ENCODE assay signal across 18 mouse cellular contexts in genomic region chr5:37248870-37249269, GRCm38 (mm10). TPM values are rescaled to one million over a fixed set of nuclear protein-coding genes. Genes with fewer than 3 reads are reported as not detected.
DNase-seq lines count a peak whose midpoint lies in the region; ATAC-seq lines count a peak whose summit lies in the region.
"Had no signal": no experiment of that assay in that cellular context is flagged by ENCODE, and none has a peak within 500 bp of the region (broad histone marks: within the 10 kb centered on the region; RNA-seq: fewer than 3 reads in every experiment).

No protein-coding gene starts in this region.

- H3K9me3 ChIP-seq in forebrain, embryonic 13.5 days (replicated peaks): no peaks in the 10 kb centered on the region
- H3K9me3 ChIP-seq in forebrain, embryonic 11.5 days (ENCODE audit: control insufficient read depth, low read length): no peaks in the 10 kb centered on the region
- no peaks in the 10 kb centered on the region for H3K9me3 ChIP-seq in hindbrain, embryonic 12.5 days (replicated peaks)
- H3K9me3 ChIP-seq in midbrain, embryonic 12.5 days: 0 out of 2 replicates have a peak, but pooled peaks cover 3% of the 10 kb centered on the region
- no peaks in the 10 kb centered on the region for H3K9me3 ChIP-seq in neural tube, embryonic 14.5 days (ENCODE audit: control insufficient read depth, low read length)
- no peaks in the 10 kb centered on the region for H3K9me3 ChIP-seq in liver, embryonic 11.5 days (ENCODE audit: control insufficient read depth, low read length)
- H3K9me3 ChIP-seq: embryonic facial prominence, embryonic 15.5 days; kidney, embryonic 15.5 days had no signal

- H3K4me3 ChIP-seq in forebrain, embryonic 13.5 days: peak overlapping the region; percentile 78
- no peak overlapping the region for H3K4me3 ChIP-seq in forebrain, embryonic 11.5 days (ENCODE audit: low read depth, low read length)
- H3K4me3 ChIP-seq in hindbrain, embryonic 12.5 days: peak overlapping the region; percentile 74
- peak overlapping the region; percentile 82 for H3K4me3 ChIP-seq in midbrain, embryonic 12.5 days
- peak overlapping the region; percentile 81; the same call in 1 of the 2 replicates for H3K4me3 ChIP-seq in neural tube, embryonic 14.5 days (ENCODE audit: low read depth, low read length)
- no peak overlapping the region for H3K4me3 ChIP-seq in liver, embryonic 11.5 days (ENCODE audit: low read depth, low read length)
- H3K4me3 ChIP-seq: embryonic facial prominence, embryonic 15.5 days; kidney, embryonic 15.5 days had no signal

- ATAC-seq in forebrain, embryonic 13.5 days: no peak
- ATAC-seq in forebrain, embryonic 11.5 days (replicated peaks; ENCODE audit: low FRiP score): no peak
- ATAC-seq in hindbrain, embryonic 12.5 days (ENCODE audit: low FRiP score): no peak
- no peak for ATAC-seq in midbrain, embryonic 12.5 days (ENCODE audit: low FRiP score, low read depth)
- no peak for ATAC-seq in neural tube, embryonic 14.5 days (ENCODE audit: low read depth)
- ATAC-seq in liver, embryonic 11.5 days (replicated peaks; ENCODE audit: low FRiP score): no peak
- ATAC-seq: Patski had no signal

- H3K4me1 ChIP-seq in forebrain, embryonic 13.5 days: peaks cover 73% of the 10 kb centered on the region
- H3K4me1 ChIP-seq in forebrain, embryonic 11.5 days (replicated peaks; ENCODE audit: control insufficient read depth, insufficient read depth, low read length): peaks cover 16% of the 10 kb centered on the region
- H3K4me1 ChIP-seq in hindbrain, embryonic 12.5 days: peaks cover 62% of the 10 kb centered on the region
- H3K4me1 ChIP-seq in midbrain, embryonic 12.5 days: peaks cover 56% of the 10 kb centered on the region
- H3K4me1 ChIP-seq in neural tube, embryonic 14.5 days (ENCODE audit: control insufficient read depth, insufficient read depth, low read length): peaks cover 35% of the 10 kb centered on the region
- no peaks in the 10 kb centered on the region; the same call in 1 of the 2 replicates for H3K4me1 ChIP-seq in liver, embryonic 11.5 days (replicated peaks; ENCODE audit: control insufficient read depth, insufficient read depth, low read length)

- peaks cover 10% of the 10 kb centered on the region for H3K27me3 ChIP-seq in forebrain, embryonic 13.5 days
- peaks cover 13% of the 10 kb centered on the region for H3K27me3 ChIP-seq in forebrain, embryonic 11.5 days (ENCODE audit: control insufficient read depth, insufficient read depth, low read length)
- peaks cover 19% of the 10 kb centered on the region for H3K27me3 ChIP-seq in hindbrain, embryonic 12.5 days
- H3K27me3 ChIP-seq in midbrain, embryonic 12.5 days: peaks cover 13% of the 10 kb centered on the region
- H3K27me3 ChIP-seq in neural tube, embryonic 14.5 days (ENCODE audit: control insufficient read depth, insufficient read depth, low read length): no peaks in the 10 kb centered on the region
- H3K27me3 ChIP-seq in liver, embryonic 11.5 days (replicated peaks; ENCODE audit: control insufficient read depth, insufficient read depth, low read length): peaks cover 40% of the 10 kb centered on the region

- peak overlapping the region; percentile 37; the same call in 1 of the 2 replicates for H3K9ac ChIP-seq in forebrain, embryonic 13.5 days
- H3K9ac ChIP-seq in forebrain, embryonic 11.5 days (ENCODE audit: low read length): no peak overlapping the region
- peak overlapping the region; percentile 58 for H3K9ac ChIP-seq in hindbrain, embryonic 12.5 days
- H3K9ac ChIP-seq in midbrain, embryonic 12.5 days (replicated peaks): peak overlapping the region; percentile 31; the same call in 1 of the 2 replicates
- peak overlapping the region; percentile 1; the same call in 1 of the 2 replicates for H3K9ac ChIP-seq in neural tube, embryonic 14.5 days (replicated peaks; ENCODE audit: low read depth, low read length)
- no peak overlapping the region for H3K9ac ChIP-seq in liver, embryonic 11.5 days (ENCODE audit: low read depth, low read length)
- H3K9ac ChIP-seq: embryonic facial prominence, embryonic 15.5 days; kidney, embryonic 15.5 days had no signal

- H3K36me3 ChIP-seq in forebrain, embryonic 13.5 days (ENCODE audit: poor library complexity, severe bottlenecking): peaks cover 14% of the 10 kb centered on the region; the same call in 1 of the 2 replicates
- no peaks in the 10 kb centered on the region; the same call in 1 of the 2 replicates for H3K36me3 ChIP-seq in forebrain, embryonic 11.5 days (ENCODE audit: control insufficient read depth, insufficient read depth, low read length)
- H3K36me3 ChIP-seq in hindbrain, embryonic 12.5 days: peaks cover 10% of the 10 kb centered on the region; the same call in 1 of the 2 replicates
- H3K36me3 ChIP-seq in midbrain, embryonic 12.5 days: peaks cover 6% of the 10 kb centered on the region; the same call in 1 of the 2 replicates
- no peaks in the 10 kb centered on the region for H3K36me3 ChIP-seq in neural tube, embryonic 14.5 days (ENCODE audit: control insufficient read depth, insufficient read depth, low read length)
- no peaks in the 10 kb centered on the region for H3K36me3 ChIP-seq in liver, embryonic 11.5 days (ENCODE audit: control insufficient read depth, insufficient read depth, low read length)
- H3K36me3 ChIP-seq: embryonic facial prominence, embryonic 15.5 days; kidney, embryonic 15.5 days had no signal

- 72% methylated on average over 3 of the region's 3 CpGs for WGBS in forebrain, embryonic 13.5 days
- whole genome bisulfite sequencing in forebrain, embryonic 11.5 days: 79% methylated on average over 3 of the region's 3 CpGs
- 67% methylated on average over 3 of the region's 3 CpGs for WGBS in hindbrain, embryonic 12.5 days
- WGBS in midbrain, embryonic 12.5 days: 71% methylated on average over 3 of the region's 3 CpGs
- 58% methylated on average over 3 of the region's 3 CpGs for WGBS in neural tube, embryonic 14.5 days
- 82% methylated on average over 3 of the region's 3 CpGs for WGBS in liver, embryonic 11.5 days

- DNase-seq in forebrain, embryonic 11.5 days (ENCODE audit: low spot score): no peak
- DNase-seq in frontal cortex, postnatal 14 days (ENCODE audit: low spot score in 2 of 2): no peak
- DNase-seq in liver, embryonic 11.5 days (ENCODE audit: low spot score): no peak
- DNase-seq in embryo, embryonic 10.5 days (ENCODE audit: low spot score): no peak
- DNase-seq: cerebellum, adult 9-10 months; gastrocnemius, postnatal 36 days; heart, postnatal 14 days; liver; lung, adult 18-20 months; thymus, adult 2 months had no signal

- peak overlapping the region; percentile 82 for H3K4me2 ChIP-seq in forebrain, embryonic 13.5 days
- no peak overlapping the region for H3K4me2 ChIP-seq in forebrain, embryonic 11.5 days (ENCODE audit: low read depth, low read length, severe bottlenecking)
- H3K4me2 ChIP-seq in hindbrain, embryonic 12.5 days (replicated peaks): peak overlapping the region; percentile 74
- H3K4me2 ChIP-seq in midbrain, embryonic 12.5 days (replicated peaks): peak overlapping the region; percentile 79
- H3K4me2 ChIP-seq in neural tube, embryonic 14.5 days (ENCODE audit: low read depth, low read length): peak overlapping the region; percentile 94
- no peak overlapping the region for H3K4me2 ChIP-seq in liver, embryonic 11.5 days
- H3K4me2 ChIP-seq: embryonic facial prominence, embryonic 15.5 days; heart, embryonic 11.5 days; kidney, embryonic 15.5 days had no signal

- H3K27ac ChIP-seq in forebrain, embryonic 13.5 days: no peak overlapping the region
- no peak overlapping the region for H3K27ac ChIP-seq in forebrain, embryonic 11.5 days (ENCODE audit: low read depth, low read length)
- no peak overlapping the region for H3K27ac ChIP-seq in hindbrain, embryonic 12.5 days
- H3K27ac ChIP-seq in midbrain, embryonic 12.5 days (replicated peaks): 0 out of 2 replicates have a peak overlapping the region, but pooled peaks have one; percentile 35
- H3K27ac ChIP-seq in neural tube, embryonic 14.5 days (ENCODE audit: low read depth, low read length): peak overlapping the region; percentile 16; the same call in 1 of the 2 replicates
- H3K27ac ChIP-seq in liver, embryonic 11.5 days (ENCODE audit: low read depth, low read length): no peak overlapping the region
- H3K27ac ChIP-seq: embryonic facial prominence, embryonic 15.5 days; kidney, embryonic 15.5 days had no signal

RNA-seq across cellular contexts. Expression of gene Crmp1, which starts 7.1 kb away (rescaled TPM):
- polyA plus RNA-seq in forebrain, embryonic 13.5 days (2015; fragmentation: Nextera tagmentation; extraction: Ambion mirVana): 474 and 511 TPM in 2 replicates
- polyA plus RNA-seq in forebrain, embryonic 11.5 days (2014; fragmentation: Nextera tagmentation; extraction: Ambion mirVana): 241 and 272 TPM in 2 replicates
- polyA plus RNA-seq in hindbrain, embryonic 12.5 days (2016; fragmentation: Nextera tagmentation; extraction: Ambion mirVana): 497 and 557 TPM in 2 replicates
- 404 and 454 TPM in 2 replicates for polyA plus RNA-seq in midbrain, embryonic 12.5 days (2016; fragmentation: Nextera tagmentation; extraction: Ambion mirVana)
- 908 and 937 TPM in 2 replicates for polyA plus RNA-seq in neural tube, embryonic 14.5 days (2014; fragmentation: Nextera tagmentation; extraction: Ambion mirVana)
- polyA plus RNA-seq in liver, embryonic 11.5 days (2014; fragmentation: Nextera tagmentation; extraction: Ambion mirVana): 9.4 and 11.8 TPM in 2 replicates

Comparison
In these comparisons a context has a peak if more than half of its experiments do, and no peak if none do; other contexts are left out.
1. H3K4me2 ChIP-seq: peak in forebrain, embryonic 13.5 days (single experiment), hindbrain, embryonic 12.5 days (single experiment), midbrain, embryonic 12.5 days (single experiment) and neural tube, embryonic 14.5 days (single experiment); none in forebrain, embryonic 11.5 days (single experiment) and liver, embryonic 11.5 days (single experiment).
2. H3K4me3 ChIP-seq: peak in forebrain, embryonic 13.5 days (single experiment), hindbrain, embryonic 12.5 days (single experiment), midbrain, embryonic 12.5 days (single experiment) and neural tube, embryonic 14.5 days (single experiment); none in forebrain, embryonic 11.5 days (single experiment) and liver, embryonic 11.5 days (single experiment).
3. H3K9ac ChIP-seq: peak in forebrain, embryonic 13.5 days (single experiment), hindbrain, embryonic 12.5 days (single experiment), midbrain, embryonic 12.5 days (single experiment) and neural tube, embryonic 14.5 days (single experiment); none in forebrain, embryonic 11.5 days (single experiment) and liver, embryonic 11.5 days (single experiment).
4. H3K27ac ChIP-seq: peak in midbrain, embryonic 12.5 days (single experiment) and neural tube, embryonic 14.5 days (single experiment); none in forebrain, embryonic 13.5 days (single experiment), forebrain, embryonic 11.5 days (single experiment), hindbrain, embryonic 12.5 days (single experiment) and liver, embryonic 11.5 days (single experiment).
5. RNA of gene Crmp1, which starts 7.1 kb away (polyA plus RNA-seq): 908 to 937 TPM in neural tube, embryonic 14.5 days, 497 to 557 TPM in hindbrain, embryonic 12.5 days, 474 to 511 TPM in forebrain, embryonic 13.5 days, 404 to 454 TPM in midbrain, embryonic 12.5 days and 241 to 272 TPM in forebrain, embryonic 11.5 days; 9.4 to 11.8 TPM in liver, embryonic 11.5 days; every median in the first group is over 10 times any median in the second.